Mouse (Mus musculus): ENCODE data around the gene Umodl1. TPM values are rescaled to one million over a fixed set of nuclear protein-coding genes. Genes with fewer than 3 reads are reported as not detected.
A peak's percentile ranks its signal among the peaks of the same experiment; 100 is the strongest.

Umodl1 gene
- polyA plus RNA-seq, 1 experiment from 2014 or later = not detected

- no peak overlapping the region for H3K27ac ChIP-seq
- no peak overlapping the region for H3K9ac ChIP-seq
- no peak for ATAC-seq
- no peaks in the 10 kb centered on the region for H3K9me3 ChIP-seq (replicated peaks)
- no peaks in the 10 kb centered on the region for H3K36me3 ChIP-seq
- H3K4me3 ChIP-seq = no peak overlapping the region
- 62% methylated on average over 7 of the region's 7 CpGs for WGBS (ENCODE audit: insufficient replicate concordance)
- peaks cover 37% of the 10 kb centered on the region for H3K4me1 ChIP-seq
- H3K27me3 ChIP-seq (replicated peaks) = peaks cover 11% of the 10 kb centered on the region; the same call in 1 of the 2 replicates
- H3K4me2 ChIP-seq = no peak overlapping the region
Measured at GRCm38 (mm10) chr17:31040421-31040820, 86.0 kb downstream of the Umodl1 start.

GRCm38 (mm10) chr17:31042751-31043150 is 88.3 kb downstream of the Umodl1 start:
- Histone ChIP-seq H3K4me1 (peaks cover 21% of the 10 kb centered on the region), H3K4me2 (no peak overlapping the region), H3K9me3 (replicated peaks) (no peaks in the 10 kb centered on the region), H3K9ac (no peak overlapping the region), H3K36me3 (no peaks in the 10 kb centered on the region), H3K4me3 (no peak overlapping the region), H3K27me3 (replicated peaks) (peaks cover 8% of the 10 kb centered on the region; the same call in 1 of the 2 replicates), H3K27ac (no peak overlapping the region)
- 74% methylated on average over 2 of the region's 2 CpGs for WGBS (ENCODE audit: insufficient replicate concordance)
- ATAC-seq = no peak

GRCm38 (mm10) chr17:31057151-31057890 is 102.9 kb downstream of the Umodl1 start, which contains the start of gene Abcg1:
Gene Abcg1, plus strand, starts transcription at chr17:31057675.
- peaks cover 50% of the 10 kb centered on the region for H3K27me3 ChIP-seq (replicated peaks)
- peak within 1 kb of the TSS; percentile 86 for H3K4me2 ChIP-seq
- peak within 1 kb of the TSS; percentile 58 for H3K4me3 ChIP-seq
- 2% methylated on average over 49 of the region's 49 CpGs for WGBS (ENCODE audit: insufficient replicate concordance)
- H3K27ac ChIP-seq = peak within 1 kb of the TSS; percentile 1; the same call in 1 of the 2 replicates
- peaks cover 10% of the 10 kb centered on the region for H3K9me3 ChIP-seq (replicated peaks)
- H3K4me1 ChIP-seq = peaks cover 54% of the 10 kb centered on the region
- H3K36me3 ChIP-seq = no peaks in the 10 kb centered on the region
- peak within 1 kb of the TSS; percentile 57 for H3K9ac ChIP-seq
- ATAC-seq = peak; percentile 69

GRCm38 (mm10) chr17:31057891-31058744 is 103.7 kb downstream of the Umodl1 start:
- no peak for ATAC-seq
- peak overlapping the region; percentile 86 for H3K4me2 ChIP-seq
- peak overlapping the region; percentile 57 for H3K9ac ChIP-seq
- peaks cover 50% of the 10 kb centered on the region for H3K27me3 ChIP-seq (replicated peaks)
- H3K4me3 ChIP-seq = peak overlapping the region; percentile 58
- peaks cover 54% of the 10 kb centered on the region for H3K4me1 ChIP-seq
- no peaks in the 10 kb centered on the region for H3K36me3 ChIP-seq
- peak overlapping the region; percentile 1; the same call in 1 of the 2 replicates for H3K27ac ChIP-seq
- 1% methylated on average over 31 of the region's 31 CpGs for WGBS (ENCODE audit: insufficient replicate concordance)
- peaks cover 7% of the 10 kb centered on the region for H3K9me3 ChIP-seq (replicated peaks)

GRCm38 (mm10) chr17:31058745-31059085 is 104.3 kb downstream of the Umodl1 start:
- H3K27ac ChIP-seq = no peak overlapping the region

GRCm38 (mm10) chr17:31060196-31060587 is 105.8 kb downstream of the Umodl1 start:
- Histone ChIP-seq H3K27me3 (replicated peaks) (peaks cover 50% of the 10 kb centered on the region), H3K4me2 (peak overlapping the region; percentile 49), H3K36me3 (no peaks in the 10 kb centered on the region), H3K27ac (peak overlapping the region; percentile 68; the same call in 1 of the 2 replicates), H3K4me1 (peaks cover 64% of the 10 kb centered on the region), H3K9ac (no peak overlapping the region), H3K9me3 (replicated peaks) (no peaks in the 10 kb centered on the region), H3K4me3 (no peak overlapping the region)
- ATAC-seq = no peak
- WGBS (ENCODE audit: insufficient replicate concordance) = 52% methylated on average over 4 of the region's 4 CpGs

More at GRCm38 (mm10) chr17:31058745-31059085, 104.3 kb downstream of the Umodl1 start:
- Histone ChIP-seq H3K9me3 (replicated peaks) (peaks cover 1% of the 10 kb centered on the region), H3K36me3 (no peaks in the 10 kb centered on the region), H3K4me2 (peak overlapping the region; percentile 86), H3K9ac (0 out of 2 replicates have a peak overlapping the region, but pooled peaks have one; percentile 57), H3K27me3 (replicated peaks) (peaks cover 50% of the 10 kb centered on the region), H3K4me1 (peaks cover 57% of the 10 kb centered on the region), H3K4me3 (peak overlapping the region; percentile 58)
- WGBS (ENCODE audit: insufficient replicate concordance) = under 1% methylated on average over 13 of the region's 13 CpGs
- ATAC-seq = no peak

Small RNA genes within 50 kb of the gene (microRNA-seq; reads per million reads assigned to microRNA genes)
- gene Gm24026 = not detected

Other genes with a start within 250 kb of the Umodl1 start
- gene Glp1r, start 52.8 kb upstream of the Umodl1 start, polyA plus RNA-seq (2016; fragmentation: Nextera tagmentation; extraction: Ambion mirVana) = 0.06 TPM in 1 of 2 replicates, not detected in the other
- gene Abcg1, start 103.0 kb downstream of the Umodl1 start, polyA plus RNA-seq (2016; fragmentation: Nextera tagmentation; extraction: Ambion mirVana) = 5.4 and 5.5 TPM in 2 replicates
- 2.2 and 2.3 TPM in 2 replicates for gene Tff3, start 175.0 kb downstream of the Umodl1 start, polyA plus RNA-seq (2016; fragmentation: Nextera tagmentation; extraction: Ambion mirVana)
- gene Tff2, start 189.6 kb downstream of the Umodl1 start, polyA plus RNA-seq (2016; fragmentation: Nextera tagmentation; extraction: Ambion mirVana) = not detected in 2 replicates
- 0.46 TPM in 1 of 2 replicates, not detected in the other for gene Tff1, start 210.6 kb downstream of the Umodl1 start, polyA plus RNA-seq (2016; fragmentation: Nextera tagmentation; extraction: Ambion mirVana)
- gene Tmprss3, start 244.3 kb downstream of the Umodl1 start, polyA plus RNA-seq (2016; fragmentation: Nextera tagmentation; extraction: Ambion mirVana) = 0.24 and 0.33 TPM in 2 replicates